Comparison of ENCODE assay signal across 8 mouse cellular contexts in genomic region chr1:87879494-87880325, GRCm38 (mm10). TPM values are rescaled to one million over a fixed set of nuclear protein-coding genes. Genes with fewer than 3 reads are reported as not detected.
A peak's percentile ranks its signal among the peaks of the same experiment; 100 is the strongest.
DNase-seq lines count a peak whose midpoint lies in the region; ATAC-seq lines count a peak whose summit lies in the region.

No protein-coding gene starts in this region.

- WGBS in forebrain, embryonic 15.5 days = 34% methylated on average over 3 of the region's 3 CpGs
- 13% methylated on average over 3 of the region's 3 CpGs for WGBS in heart, embryonic 16.5 days
- 82% methylated on average over 3 of the region's 3 CpGs for WGBS in midbrain, embryonic 10.5 days

- H3K9ac ChIP-seq in forebrain, embryonic 15.5 days (replicated peaks) = no peak overlapping the region
- no peak overlapping the region; the same call in 1 of the 2 replicates for H3K9ac ChIP-seq in heart, embryonic 16.5 days (ENCODE audit: low read length)

- H3K36me3 ChIP-seq in forebrain, embryonic 15.5 days = peaks cover 12% of the 10 kb centered on the region; the same call in 1 of the 2 replicates
- H3K36me3 ChIP-seq in heart, embryonic 16.5 days (ENCODE audit: control insufficient read depth, insufficient read depth) = peaks cover 8% of the 10 kb centered on the region; the same call in 1 of the 2 replicates
- peaks cover 33% of the 10 kb centered on the region for H3K36me3 ChIP-seq in midbrain, embryonic 10.5 days

- ATAC-seq in forebrain, embryonic 15.5 days (replicated peaks) = peak; percentile 75
- ATAC-seq in heart, embryonic 16.5 days (replicated peaks; ENCODE audit: extremely low read depth, insufficient read depth, low FRiP score) = peak; percentile 80

- peak overlapping the region; percentile 64 for H3K27ac ChIP-seq in forebrain, embryonic 15.5 days (replicated peaks)
- H3K27ac ChIP-seq in heart, embryonic 16.5 days (ENCODE audit: low read length) = peak overlapping the region; percentile 93
- H3K27ac ChIP-seq in midbrain, embryonic 10.5 days (replicated peaks) = no peak overlapping the region

- H3K9me3 ChIP-seq in forebrain, embryonic 15.5 days = no peaks in the 10 kb centered on the region
- no peaks in the 10 kb centered on the region for H3K9me3 ChIP-seq in heart, embryonic 16.5 days (replicated peaks; ENCODE audit: control insufficient read depth, low read length)
- no peaks in the 10 kb centered on the region for H3K9me3 ChIP-seq in midbrain, embryonic 10.5 days (replicated peaks)

- DNase-seq in MN1 (ENCODE audit: low spot score) = peak; percentile 37
- DNase-seq in adrenal gland, postnatal 14 days = peak; percentile 84
- peak; percentile 88 for DNase-seq in layer of hippocampus, adult 9-10 months (ENCODE audit: low spot score)
- DNase-seq in lung, postnatal 10 days = peak; percentile 90
- peak; percentile 73 for DNase-seq in testis, postnatal 14 days (ENCODE audit: low spot score)
- DNase-seq in midbrain, embryonic 10.5 days (ENCODE audit: low spot score) = no peak

- H3K4me3 ChIP-seq in forebrain, embryonic 15.5 days = no peak overlapping the region
- H3K4me3 ChIP-seq in heart, embryonic 16.5 days (ENCODE audit: low read length) = no peak overlapping the region
- no peak overlapping the region for H3K4me3 ChIP-seq in midbrain, embryonic 10.5 days

- H3K4me2 ChIP-seq in forebrain, embryonic 15.5 days (replicated peaks) = no peak overlapping the region
- no peak overlapping the region for H3K4me2 ChIP-seq in heart, embryonic 16.5 days (ENCODE audit: low read depth, low read length)

- no peaks in the 10 kb centered on the region for H3K27me3 ChIP-seq in forebrain, embryonic 15.5 days
- no peaks in the 10 kb centered on the region for H3K27me3 ChIP-seq in heart, embryonic 16.5 days (ENCODE audit: control insufficient read depth, insufficient read depth, low read length)
- no peaks in the 10 kb centered on the region for H3K27me3 ChIP-seq in midbrain, embryonic 10.5 days (ENCODE audit: low read depth, poor library complexity, severe bottlenecking)

- peaks cover 24% of the 10 kb centered on the region for H3K4me1 ChIP-seq in forebrain, embryonic 15.5 days
- peaks cover 62% of the 10 kb centered on the region for H3K4me1 ChIP-seq in heart, embryonic 16.5 days (ENCODE audit: control insufficient read depth, insufficient read depth, low read length)
- H3K4me1 ChIP-seq in midbrain, embryonic 10.5 days = peaks cover 4% of the 10 kb centered on the region; the same call in 1 of the 2 replicates

RNA-seq across cellular contexts. Expression of gene Dgkd, which starts 26.6 kb away (rescaled TPM):
- total RNA-seq in adrenal gland, postnatal 14 days (2021) = 81.6 and 129 TPM in 2 replicates
- 47.1 and 50.2 TPM in 2 replicates for polyA plus RNA-seq in forebrain, embryonic 15.5 days (2015; fragmentation: Nextera tagmentation; extraction: Ambion mirVana)
- polyA plus RNA-seq in heart, embryonic 16.5 days (2015; fragmentation: Nextera tagmentation; extraction: Ambion mirVana) = 22.6 and 25.0 TPM in 2 replicates
- 37.8 and 41.6 TPM in 2 replicates for polyA plus RNA-seq in midbrain, embryonic 10.5 days (2016; fragmentation: Nextera tagmentation; extraction: Ambion mirVana)
